Mouse (Mus musculus) lung, adult 18-20 months (tissue): ENCODE data around the gene Syn3.

Experiments used
- DNase-seq, 2 experiments: peaks; one replicate each; pipeline ENCODE4 v3.0.0; 2022; ENCODE audit warnings: mixed read lengths in 2 of 2

The Syn3 gene

DNA sequence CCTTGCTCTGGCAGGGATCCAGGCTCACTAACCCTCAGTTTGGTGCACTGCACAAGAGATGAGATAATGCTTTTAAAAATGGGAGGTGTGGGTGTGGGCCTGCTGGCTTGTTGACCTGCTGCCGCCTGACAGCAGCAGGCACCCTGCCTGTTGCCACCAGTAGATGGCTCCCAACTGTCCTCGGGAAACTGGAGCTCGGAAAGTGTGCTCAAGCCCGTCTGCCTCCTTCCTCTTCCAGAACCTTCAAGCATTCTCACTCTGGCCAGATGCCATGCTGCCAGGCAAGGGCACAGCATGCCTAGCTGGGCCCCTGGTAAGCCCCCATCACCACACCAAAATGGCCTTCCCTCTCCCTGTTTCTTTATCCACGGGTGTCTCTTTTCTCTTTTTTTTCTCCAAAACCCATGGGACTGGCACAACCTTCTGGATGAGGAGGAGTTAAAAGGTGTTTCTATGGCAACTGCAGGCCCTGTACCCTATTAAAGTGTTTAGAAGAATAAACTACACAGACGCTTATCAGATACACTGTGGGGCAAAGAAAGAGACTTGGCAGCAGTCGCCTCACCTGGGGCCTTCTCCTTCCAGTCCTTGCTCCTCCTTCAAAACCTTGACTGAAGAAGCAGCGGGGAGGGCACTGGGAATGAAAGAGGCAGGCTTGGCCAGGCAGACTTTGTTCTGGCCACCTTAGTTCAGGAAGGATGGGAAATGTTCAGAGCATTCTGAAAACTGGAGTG is 195.8 kb downstream of the Syn3 start:
- peak; percentile 87 to 91 for DNase-seq

DNA sequence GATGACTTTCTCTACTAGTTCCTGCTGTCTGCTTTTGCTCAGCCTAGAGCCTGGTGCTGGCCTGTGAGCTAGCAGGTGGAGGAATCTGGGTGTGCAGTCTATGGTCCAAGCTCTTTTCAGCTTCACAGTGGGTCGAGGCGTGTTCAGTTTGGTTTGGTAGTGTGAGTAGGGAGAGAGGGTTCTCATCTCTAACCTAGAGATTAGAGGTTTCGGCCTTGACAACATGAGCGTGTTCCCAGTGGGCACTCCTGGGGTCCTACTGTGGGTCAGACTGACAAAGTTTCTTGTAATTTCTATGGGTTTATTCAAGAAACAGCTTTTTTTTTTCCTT is 196.4 kb downstream of the Syn3 start:
- peak in 1 of 2 experiments; percentile 24 for DNase-seq

DNA sequence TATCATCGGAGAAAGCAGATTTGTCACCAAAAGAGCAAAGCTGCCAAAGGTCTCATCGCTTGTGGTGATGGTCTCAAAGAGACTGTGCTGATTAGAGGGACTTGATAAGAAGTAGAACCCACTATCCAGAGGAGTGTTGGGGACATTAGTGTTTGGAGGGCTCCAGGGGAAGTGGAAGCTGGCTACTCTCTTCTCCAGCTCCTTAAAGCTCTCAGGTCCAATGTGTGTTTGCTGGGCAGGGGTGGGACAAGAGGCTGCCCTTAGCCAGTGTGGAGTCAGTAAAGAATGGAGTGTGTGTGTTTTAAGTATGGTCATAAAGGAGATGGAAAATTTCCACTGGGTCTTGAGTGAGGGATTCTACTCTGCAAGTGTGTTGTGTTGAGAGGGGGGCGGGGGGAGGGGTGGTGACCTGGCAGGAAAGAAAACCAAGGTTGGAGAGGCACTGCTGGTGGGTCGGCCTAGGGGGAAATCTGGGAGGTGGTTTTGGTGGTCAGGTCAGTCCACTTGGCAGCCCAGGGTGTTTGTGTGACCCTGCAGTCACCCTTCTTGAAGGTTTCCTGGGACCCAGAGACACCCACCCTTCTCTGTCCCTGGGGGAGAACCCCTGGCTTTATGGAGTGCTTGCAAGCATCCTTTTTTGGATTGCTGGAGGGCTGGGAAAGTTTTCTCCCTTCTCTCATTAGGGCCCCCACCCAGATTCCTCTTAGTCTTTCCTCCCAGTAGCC is 196.9 kb downstream of the Syn3 start:
- peak in 1 of 2 experiments; percentile 39 for DNase-seq

DNA sequence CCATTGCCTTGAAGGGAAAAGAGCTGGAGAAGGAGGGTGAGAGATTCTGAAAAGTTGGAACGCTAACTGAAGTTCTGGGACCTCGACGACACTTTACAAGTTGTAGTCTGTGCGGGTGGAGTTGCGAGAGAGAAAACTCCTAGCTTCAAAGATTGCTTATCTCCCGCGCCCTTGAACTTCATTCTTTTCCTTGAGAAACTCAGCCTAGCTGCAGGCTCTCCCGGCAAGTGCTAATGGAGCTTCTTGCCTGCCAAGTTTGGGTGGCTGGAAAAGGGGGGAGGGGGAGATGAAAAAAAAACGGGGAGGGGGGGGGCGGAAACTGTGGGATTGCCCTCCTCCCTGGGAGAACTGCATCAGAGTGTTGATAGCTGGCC is 197.6 kb downstream of the Syn3 start:
- no peak for DNase-seq

DNA sequence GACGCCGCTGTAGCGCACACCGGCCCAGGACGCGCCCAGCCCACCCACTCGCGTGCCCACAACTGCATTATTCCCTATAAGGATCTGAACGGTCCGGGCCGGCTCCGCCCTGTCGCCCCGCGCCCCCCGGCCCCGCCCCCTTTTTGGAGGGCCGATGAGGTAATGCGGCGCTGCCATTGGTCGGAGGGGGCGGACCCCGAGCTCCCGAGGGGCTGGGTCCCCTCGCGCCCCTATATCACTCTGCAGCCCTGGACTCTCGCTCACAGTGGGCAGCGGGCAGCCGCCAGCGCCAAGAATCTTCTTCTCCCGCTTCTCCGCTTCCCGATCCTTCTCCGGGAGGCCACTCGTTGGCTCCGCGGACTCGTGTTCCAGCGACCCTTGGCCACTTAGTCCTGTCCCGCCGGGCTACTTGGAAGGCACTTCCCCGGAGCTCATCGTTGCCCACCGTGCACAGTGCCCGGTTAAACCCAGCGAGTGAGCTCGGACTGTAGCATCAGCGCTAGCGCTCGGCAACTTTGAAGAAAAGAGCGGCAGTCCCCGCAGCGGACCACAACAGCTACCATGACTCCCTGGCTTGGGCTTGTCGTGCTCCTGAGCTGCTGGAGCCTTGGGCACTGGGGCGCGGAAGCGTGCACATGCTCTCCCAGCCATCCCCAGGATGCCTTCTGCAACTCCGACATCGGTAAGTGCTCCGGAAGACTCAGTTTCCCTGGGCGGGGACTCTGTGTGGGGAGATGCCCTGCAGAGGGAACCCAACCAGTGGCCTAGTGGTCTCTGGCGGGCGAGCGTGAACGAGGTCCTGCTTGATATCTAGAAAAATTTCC is 198.2 kb downstream of the Syn3 start, which contains the start of gene Timp3:
Timp3 (plus strand) TSS at position 80 of the 824 bp plus-strand sequence.
- DNase-seq, result peak; percentile 86 to 89

DNA sequence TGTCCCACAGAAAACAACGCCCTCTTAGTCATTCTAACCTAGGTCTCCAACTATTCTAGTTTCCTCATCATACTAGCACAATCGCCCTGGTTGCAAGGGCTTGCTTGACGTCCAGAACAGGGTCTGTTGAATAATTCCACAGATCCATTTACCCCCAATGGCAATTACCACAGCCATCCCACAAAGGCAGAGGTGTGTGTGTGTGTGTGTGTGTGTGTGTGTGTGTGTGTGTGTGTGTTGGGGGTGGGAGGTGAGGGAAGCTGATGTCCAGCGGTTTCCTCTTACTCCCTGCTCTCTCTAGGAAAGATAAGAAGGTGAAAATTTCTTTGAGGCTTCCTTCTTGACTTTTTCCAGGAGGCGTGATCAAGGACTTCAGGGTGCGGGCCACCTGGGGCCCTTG is 198.9 kb downstream of the Syn3 start:
- DNase-seq, result no peak

DNA sequence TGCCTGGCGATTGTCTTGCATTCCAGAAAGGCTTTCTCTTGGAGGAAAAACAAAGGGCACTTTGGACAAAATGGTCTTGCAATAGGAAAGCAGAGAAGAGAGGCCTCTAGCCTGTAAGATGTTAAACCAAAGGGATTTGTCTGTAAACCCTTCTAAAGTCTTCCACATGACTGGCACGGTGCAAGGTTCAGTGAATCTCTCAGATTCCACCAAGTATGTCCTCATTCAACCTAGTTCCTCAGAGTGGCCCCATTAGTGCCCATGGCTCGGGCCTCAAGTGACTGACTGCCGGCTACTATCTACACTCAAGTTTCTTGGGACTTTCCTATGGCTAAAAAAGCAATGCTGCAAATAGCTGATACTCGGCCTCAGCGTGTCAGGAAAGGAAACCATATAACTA is 200.4 kb downstream of the Syn3 start:
- no peak for DNase-seq

DNA sequence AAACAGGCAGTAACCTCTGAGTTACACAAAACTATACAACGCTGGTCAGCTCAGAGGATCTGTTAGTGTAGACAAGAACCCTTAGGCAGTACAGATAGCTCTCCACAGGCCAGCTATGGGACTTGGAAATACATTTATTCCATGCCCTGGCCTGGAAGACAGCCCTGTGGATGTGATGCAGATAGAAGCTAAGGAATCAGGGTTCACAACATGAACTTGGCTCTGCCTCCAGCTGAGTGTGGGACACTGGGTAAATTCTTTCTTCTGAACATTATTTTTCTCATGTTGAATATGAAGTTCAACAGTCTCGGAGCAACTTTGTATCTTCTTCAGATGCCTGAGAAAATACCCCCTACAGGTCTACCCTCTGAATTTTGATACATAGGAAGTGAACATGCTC is 201.4 kb downstream of the Syn3 start:
- DNase-seq, result no peak

DNA sequence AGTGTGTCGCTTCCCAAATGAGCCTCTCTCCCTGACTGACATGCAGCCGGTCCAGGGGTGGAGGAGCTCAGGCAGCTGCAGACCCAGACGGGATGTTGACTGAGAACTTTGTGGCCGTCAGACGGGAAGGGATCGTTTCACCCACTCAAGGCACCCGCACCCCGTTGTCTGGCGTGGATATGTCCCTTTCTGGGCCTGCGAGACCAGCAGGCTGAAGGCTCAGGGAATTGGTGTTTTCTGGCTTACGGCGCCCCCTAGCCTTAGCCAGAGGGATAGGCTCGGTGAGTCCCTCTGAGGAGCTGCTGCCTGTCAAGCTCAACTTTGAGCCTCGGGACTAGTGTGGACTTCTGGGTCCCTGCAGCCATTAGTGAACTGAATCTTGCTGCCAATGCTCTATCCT is 202.6 kb downstream of the Syn3 start:
- DNase-seq, result peak; percentile 80 to 87

DNA sequence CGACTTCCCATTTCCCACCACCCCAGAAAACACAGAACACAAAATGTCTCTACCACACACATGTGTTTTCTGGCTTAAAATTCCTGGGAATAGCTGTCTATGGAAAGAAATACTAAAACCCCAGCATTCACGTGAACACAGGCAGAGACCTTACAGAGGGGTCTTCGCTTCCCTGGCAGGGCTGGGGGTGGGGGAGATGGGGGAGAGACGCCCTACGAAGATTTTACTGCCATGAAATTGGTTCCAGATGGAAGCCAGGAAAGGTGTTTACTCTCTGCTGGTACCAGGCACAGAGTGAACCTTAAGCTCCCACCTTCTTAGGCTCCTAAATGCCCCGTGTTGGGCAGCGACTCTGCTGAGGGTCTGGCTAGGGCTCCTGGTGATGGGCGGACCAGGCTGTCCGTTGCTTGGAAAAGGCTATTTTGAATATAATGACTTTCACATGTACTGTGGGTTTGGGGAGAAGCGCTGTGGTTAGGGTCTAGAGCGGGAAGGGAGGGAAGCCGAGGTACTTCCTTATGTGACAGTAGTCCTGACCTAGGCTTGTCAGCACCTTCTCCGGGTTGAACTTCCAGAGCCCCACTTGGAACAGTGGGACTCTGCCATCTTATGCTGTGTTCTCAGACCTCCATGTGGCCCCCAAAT is 203.1 kb downstream of the Syn3 start:
- no peak for DNase-seq

DNA sequence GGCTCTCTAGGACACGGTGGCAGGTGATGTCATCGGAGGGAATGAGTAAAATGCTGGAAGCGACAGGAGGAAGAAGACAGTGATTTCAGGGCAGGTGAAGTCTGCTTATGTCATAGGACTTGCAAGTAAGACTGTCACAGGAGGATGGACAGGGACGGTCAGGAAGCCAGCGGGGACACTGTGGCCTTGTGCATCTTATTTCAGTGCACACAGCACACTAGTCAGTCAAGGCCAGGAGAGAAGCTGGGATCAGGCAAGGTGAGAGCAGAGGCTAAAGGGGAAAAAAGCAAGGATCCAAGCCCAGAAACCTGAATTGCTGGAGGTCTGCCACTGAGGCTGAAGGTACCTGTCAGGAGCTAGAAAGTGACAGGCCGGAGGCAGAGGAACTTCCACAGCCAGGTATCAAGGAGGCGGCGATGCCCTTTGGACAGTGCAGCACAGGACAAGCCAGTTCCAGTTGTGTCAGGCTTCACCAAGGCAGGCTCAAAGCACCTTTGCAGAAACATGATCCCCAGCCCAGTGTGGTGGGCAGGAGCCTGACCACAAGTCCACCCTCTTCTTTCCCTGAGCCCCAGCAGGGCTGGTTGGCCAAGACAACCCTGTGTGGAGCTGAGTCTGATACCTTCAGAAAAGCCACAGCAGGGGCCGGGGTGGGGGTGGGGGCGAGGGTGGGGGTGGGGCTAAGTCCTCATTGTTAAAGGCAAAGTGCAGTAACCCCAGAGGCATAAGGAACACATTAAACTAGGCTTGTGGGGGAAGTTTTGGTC is 203.9 kb downstream of the Syn3 start:
- DNase-seq, result no peak

DNA sequence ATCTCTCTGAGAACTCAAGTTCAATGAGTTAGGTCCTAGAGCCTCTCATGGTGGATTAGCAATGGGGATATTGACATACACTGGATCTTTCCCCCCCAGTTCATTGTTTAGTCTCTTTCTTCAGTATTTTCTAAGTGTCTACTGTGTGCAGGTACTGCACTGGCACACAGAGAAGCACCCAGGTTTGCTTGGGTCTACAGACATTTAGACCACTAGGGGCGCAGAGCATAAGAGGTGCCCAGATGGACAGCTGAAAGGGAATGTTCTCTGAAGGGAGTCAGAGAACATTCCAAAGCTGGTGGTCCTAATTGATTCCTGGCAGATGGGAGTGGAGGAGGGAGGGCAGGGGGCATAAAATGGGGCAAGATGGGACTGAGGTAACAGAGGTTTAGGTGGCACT is 204.8 kb downstream of the Syn3 start:
- DNase-seq, result no peak

DNA sequence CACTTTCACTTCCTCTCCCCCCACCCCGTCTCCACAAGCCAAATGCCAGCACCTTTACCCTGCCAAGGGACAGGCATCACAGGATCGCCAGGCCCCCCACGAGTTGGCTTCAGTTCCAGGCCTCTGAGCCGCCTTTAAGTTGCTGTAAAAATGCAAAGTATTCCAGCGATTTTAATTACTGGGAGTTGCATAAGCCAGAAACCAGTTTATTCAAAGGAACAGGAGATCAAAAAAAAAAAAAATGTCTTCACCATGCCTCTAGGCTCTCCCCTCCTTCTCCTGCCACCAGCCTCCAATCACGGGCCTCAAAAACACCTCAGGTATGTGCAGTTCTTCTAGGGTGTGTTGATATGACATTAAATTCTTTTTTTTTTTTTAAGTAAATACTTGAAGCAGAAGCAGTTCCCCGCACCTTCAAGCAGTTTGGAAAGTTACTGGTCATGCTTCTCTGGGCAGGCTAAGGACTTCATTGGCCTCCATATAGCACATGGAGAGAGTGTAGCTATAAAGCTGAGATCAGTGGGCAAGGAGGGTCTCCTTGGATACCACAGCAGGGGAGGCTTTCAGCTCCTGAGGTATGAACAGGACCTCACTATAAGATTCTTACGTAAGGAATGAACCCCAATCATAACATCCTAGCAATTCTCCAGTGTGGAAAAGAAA is 208.5 kb downstream of the Syn3 start:
- peak; percentile 84 to 90 for DNase-seq

DNA sequence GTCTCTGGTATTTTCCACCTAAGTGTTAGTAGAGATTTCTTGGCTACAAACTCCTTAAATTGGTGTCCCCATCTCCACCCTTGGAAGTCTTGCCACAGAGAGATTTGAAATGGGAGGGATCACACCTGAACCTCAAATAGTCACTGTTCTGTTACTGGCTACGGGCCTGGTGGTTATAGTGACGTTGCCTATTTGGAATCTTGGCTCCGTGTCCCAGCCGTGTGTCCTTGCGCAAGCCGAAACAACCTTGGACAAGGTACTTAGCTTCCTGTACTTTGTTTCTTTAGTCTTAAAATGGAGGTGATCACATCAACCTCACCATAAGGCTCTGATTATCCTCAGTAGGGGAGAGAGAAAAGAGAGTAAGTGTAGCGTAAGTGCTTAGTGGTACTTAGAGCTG is 212.2 kb downstream of the Syn3 start:
- peak; percentile 87 to 88 for DNase-seq

DNA sequence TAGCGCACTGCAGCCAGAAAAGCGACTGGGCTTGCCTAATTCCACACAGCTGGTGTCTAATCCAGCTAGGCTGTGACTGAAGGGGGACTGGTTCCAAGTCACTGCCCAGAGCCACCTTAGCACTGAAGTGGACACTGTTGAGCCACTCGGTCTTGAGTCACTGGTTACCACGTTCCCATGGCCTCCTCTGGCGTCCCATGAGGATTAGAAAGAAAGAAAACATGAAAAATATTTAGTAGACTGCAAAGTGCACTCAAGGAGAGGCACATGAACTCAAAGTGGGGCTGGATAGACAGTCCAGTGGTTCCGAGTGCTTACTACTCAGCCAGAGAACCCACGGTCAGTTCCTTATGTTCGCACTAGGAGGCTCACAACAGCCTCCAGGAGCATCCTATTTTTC is 217.5 kb downstream of the Syn3 start:
- DNase-seq, result peak; percentile 65 to 71

DNA sequence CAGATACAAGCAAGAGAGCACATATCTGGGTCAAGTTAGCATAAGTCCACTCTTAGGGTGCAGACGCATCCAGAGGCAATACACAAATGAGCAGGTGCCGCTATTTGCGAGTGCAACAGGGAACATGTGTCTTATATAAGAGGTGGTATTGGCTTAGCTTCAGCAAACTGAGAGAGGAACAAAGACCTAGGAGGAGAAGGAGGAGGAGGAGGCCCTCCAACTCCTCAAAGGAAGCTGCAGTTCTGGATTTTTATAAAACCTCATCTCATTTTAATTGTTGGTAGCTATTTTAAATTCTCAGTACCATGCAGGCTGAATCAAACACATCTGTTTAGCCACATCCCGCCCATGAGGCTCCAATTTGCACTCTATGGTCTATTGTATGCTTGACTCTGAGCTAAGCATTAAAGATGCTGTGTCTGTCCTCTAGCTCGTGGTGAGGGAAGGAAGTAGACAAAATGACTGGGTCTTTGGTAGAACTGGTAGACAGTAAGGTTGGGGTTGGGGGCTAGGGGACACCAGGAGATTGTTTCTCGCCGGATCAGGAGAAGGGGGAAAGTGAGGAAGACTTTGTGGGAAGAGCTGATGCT is 219.0 kb downstream of the Syn3 start:
- DNase-seq, result no peak

DNA sequence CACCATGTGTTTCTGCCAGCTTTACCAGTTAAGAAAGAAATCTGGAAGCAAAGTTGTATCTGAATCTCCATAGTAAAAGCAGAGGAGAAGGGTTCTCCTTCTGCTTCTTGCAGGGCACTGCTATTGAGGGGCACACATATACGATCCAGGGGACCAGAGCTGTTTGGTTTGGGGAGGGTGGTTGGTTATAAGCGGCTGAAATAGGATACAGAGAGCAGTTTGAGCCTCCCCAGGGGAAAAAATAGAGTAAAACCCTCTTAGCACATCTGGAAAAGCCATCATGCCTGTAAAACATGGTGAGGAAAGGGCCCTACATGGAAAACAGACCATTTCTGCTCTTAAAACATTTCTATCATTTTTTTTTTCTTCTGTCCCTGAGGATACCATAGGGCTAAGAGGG is 220.2 kb downstream of the Syn3 start:
- no peak for DNase-seq

DNA sequence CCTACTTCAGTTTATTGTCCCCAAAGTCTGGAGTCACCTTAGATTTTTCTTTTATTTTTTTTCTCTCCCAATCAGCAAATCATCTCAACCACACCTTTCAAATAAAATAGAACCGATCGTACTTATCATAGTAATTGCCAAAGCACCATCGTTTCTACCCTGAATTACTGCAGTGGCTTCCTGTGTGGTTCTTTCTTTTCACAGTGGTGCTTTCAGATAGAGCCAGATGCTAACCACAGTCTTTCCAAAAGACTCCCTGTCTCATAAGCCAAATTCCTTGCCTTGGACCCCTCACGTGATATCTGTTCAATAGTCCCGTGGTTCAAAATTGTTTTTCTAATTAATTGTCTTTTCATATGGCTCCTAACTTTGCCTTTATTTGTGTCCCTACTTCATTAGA is 221.4 kb downstream of the Syn3 start:
- no peak for DNase-seq

DNA sequence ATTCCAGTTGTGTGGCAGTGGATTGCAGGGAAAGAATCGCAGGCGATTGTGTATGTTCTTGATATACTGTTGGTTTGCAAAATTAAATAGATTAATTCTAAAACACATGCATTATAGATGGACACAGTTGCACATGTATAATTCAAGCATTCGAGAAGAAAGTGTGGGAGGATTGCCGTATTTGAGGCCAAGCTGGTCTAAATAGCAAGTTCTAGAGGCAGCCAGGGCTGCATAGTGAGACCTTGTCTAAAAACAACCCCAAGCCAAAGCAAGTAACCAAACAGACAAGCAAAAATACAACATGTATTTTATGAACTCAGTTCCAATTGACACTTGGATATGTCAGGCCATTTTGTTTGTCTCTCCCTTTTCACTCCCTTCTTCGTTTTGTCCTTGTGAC is 223.1 kb downstream of the Syn3 start:
- DNase-seq, result no peak

DNA sequence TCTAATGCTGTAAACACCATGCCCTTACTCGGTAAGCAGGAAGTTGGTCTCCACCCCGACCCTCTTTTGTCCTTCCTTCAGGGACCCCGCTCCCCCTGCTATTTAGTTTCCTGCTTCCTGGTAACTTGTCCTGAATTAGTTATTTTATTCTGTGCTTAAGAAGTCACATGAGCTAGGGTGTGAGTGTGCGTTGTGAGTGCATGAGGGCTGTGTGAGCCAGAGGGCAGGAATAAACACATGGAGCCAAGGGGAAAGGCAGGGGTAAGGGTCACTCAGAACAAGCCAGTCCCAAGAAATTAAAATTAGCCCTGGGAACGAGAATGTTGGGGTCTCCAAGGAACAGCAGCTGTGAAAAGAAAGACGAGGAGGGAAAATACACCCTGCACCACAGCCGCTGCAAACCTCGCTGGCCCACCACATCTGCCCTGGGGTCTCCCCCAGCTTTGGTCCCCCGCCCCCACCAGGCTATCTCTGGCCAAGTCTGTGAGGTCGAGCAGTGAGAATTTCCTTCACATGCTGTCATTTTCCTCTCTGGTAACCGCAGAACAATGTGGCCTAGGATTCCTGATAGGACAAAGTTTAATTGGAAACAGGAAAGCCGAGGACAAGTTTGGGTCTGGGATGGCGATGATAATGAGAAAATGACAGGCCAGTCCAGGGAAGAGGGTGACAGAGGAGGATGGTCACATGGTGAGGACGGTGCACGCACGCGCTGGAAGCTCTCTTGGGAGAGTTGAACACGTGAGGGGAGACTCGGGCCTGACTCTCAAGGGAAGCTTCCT is 225.1 kb downstream of the Syn3 start:
- peak; percentile 62 to 69 for DNase-seq

DNA sequence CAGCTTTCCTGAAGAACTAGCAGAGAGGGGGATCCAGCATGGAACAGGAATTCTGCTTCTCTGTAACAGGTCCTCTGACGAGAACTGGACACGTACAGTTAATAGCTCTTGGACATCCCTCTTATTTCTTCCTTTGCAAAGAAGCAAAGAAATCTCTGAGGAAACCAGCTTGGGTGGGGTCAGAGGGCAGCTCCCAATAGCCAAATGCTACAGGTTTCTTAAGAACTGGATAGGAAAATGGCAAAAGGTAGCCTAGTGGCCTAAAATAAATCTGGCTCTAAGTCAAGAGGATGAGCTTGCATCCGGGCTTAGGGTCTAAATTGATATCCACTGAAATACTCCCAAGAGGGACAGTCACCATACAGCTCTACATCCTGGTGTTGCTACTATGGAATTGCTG is 225.9 kb downstream of the Syn3 start:
- no peak for DNase-seq
